Mouse (Mus musculus) ES-E14 (cell line): ENCODE data around the gene Wdr24.

Experiments
- ZC3H11A ChIP-seq: IDR thresholded peaks from 2 replicates; pipeline ENCODE4 v1.6.1; 2012; ENCODE audit warnings: low read depth, mild to moderate bottlenecking, inconsistent platforms, low read length, borderline replicate concordance
- ZNF384 ChIP-seq: IDR thresholded peaks from 2 replicates; pipeline ENCODE4 v1.6.1; 2012; ENCODE audit warnings: low read depth, low read length, inconsistent platforms

GRCm38 (mm10) chr17:25835301-25835700 lies 11.9 kb downstream of the Wdr24 start:
- TF ChIP-seq ZC3H11A (no peak), ZNF384 (no peak)
